Mouse (Mus musculus) forebrain, embryonic 10.5 days (tissue): ENCODE data around the gene Rundc1. TPM values are rescaled to one million over a fixed set of nuclear protein-coding genes. Genes with fewer than 3 reads are reported as not detected.
"Not testable (repeated sequence)": the region's sequence is repeated elsewhere in the genome, so short reads cannot be mapped to it uniquely, and the experiment has no call there.

ENCODE experiments used
- DNase-seq: peaks from one replicate; pipeline ENCODE4 v3.0.0-alpha.2; 2017; ENCODE audit warnings: low spot score; ENCODE audit errors: extremely low spot score
- H3K27ac ChIP-seq: fragments of 300-500 bp; sonication (generic); 2 replicates; pipeline ENCODE4 v1.5.1; 2016; ENCODE audit warnings: mild to moderate bottlenecking
- H3K27me3 ChIP-seq: fragments of 300-500 bp; sonication (generic); 2 replicates; pipeline ENCODE4 v1.6.1; 2016; ENCODE audit warnings: mild to moderate bottlenecking; ENCODE audit not compliant: poor library complexity, severe bottlenecking
- H3K36me3 ChIP-seq: fragments of 300-500 bp; sonication (generic); replicated peaks from 2 replicates; pipeline ENCODE4 v1.6.1; 2016; ENCODE audit warnings: mild to moderate bottlenecking, moderate library complexity
- H3K4me1 ChIP-seq: fragments of 300-500 bp; sonication (generic); 2 replicates; pipeline ENCODE4 v1.6.1; 2016
- H3K4me3 ChIP-seq: fragments of 300-500 bp; sonication (generic); 2 replicates; pipeline ENCODE4 v1.5.1; 2016; ENCODE audit warnings: mild to moderate bottlenecking, moderate library complexity
- H3K9me3 ChIP-seq: fragments of 300-500 bp; sonication (generic); 2 replicates; pipeline ENCODE4 v1.6.1; 2016; ENCODE audit warnings: mild to moderate bottlenecking, moderate library complexity
- WGBS: fragments of 180-500 bp; shearing (Covaris S2); methylation state at CpG from one replicate; pipeline ENCODE4 v1.1.7; 2016; 5-methylcytosine and 5-hydroxymethylcytosine counted together
- polyA plus RNA-seq: library from polyadenylated mRNA; unstranded; fragments of >200 nt; fragmentation: Nextera tagmentation; extraction: Ambion mirVana; gene quantifications from 2 replicates; pipeline ENCODE4 v1.2.1, GENCODE M21; 2016

The Rundc1 gene
- polyA plus RNA-seq, 1 experiment from 2014 or later = 20.9 TPM

- Histone ChIP-seq H3K27ac (peak within 1 kb of the TSS; percentile 83), H3K36me3 (peaks cover 26% of the 10 kb centered on the region), H3K4me1 (peaks cover 89% of the 10 kb centered on the region), H3K27me3 (peaks cover 37% of the 10 kb centered on the region), H3K9me3 (no peaks in the 10 kb centered on the region), H3K4me3 (peak within 1 kb of the TSS; percentile 83)
- DNase-seq = no peak
- 12% methylated on average over 12 of the region's 12 CpGs for WGBS
Observed at GRCm38 (mm10) chr11:101464211-101465100, 39.6 kb downstream of the Rundc1 start, which contains the start of gene Rnd2. TSS of gene Rnd2 (plus strand) at chr11:101464999.

- Histone ChIP-seq H3K27ac (peak overlapping the region; percentile 83), H3K27me3 (peaks cover 42% of the 10 kb centered on the region), H3K4me1 (peaks cover 87% of the 10 kb centered on the region), H3K4me3 (peak overlapping the region; percentile 83), H3K36me3 (peaks cover 18% of the 10 kb centered on the region), H3K9me3 (no peaks in the 10 kb centered on the region)
- DNase-seq = peak; percentile 58
- under 1% methylated on average over 51 of the region's 51 CpGs for WGBS
Observed at GRCm38 (mm10) chr11:101465101-101465868, 40.4 kb downstream of the Rundc1 start.

- WGBS = 1% methylated on average over 60 of the region's 60 CpGs
- peak within 1 kb of the TSS; percentile 90 for H3K4me3 ChIP-seq
- peaks cover 18% of the 10 kb centered on the region for H3K36me3 ChIP-seq
- peaks cover 47% of the 10 kb centered on the region for H3K27me3 ChIP-seq
- peak; percentile 64 for DNase-seq
- H3K9me3 ChIP-seq = no peaks in the 10 kb centered on the region
- H3K27ac ChIP-seq = peak within 1 kb of the TSS; percentile 83
- H3K4me1 ChIP-seq = peaks cover 92% of the 10 kb centered on the region
Observed at GRCm38 (mm10) chr11:101465869-101466551, 41.1 kb downstream of the Rundc1 start, which contains the start of gene Vat1. TSS of gene Vat1 (minus strand) at chr11:101466230.

- not testable (repeated sequence) for H3K9me3 ChIP-seq, DNase-seq, H3K27ac ChIP-seq
- H3K4me3 ChIP-seq = peak overlapping the region; percentile 83
- 64% methylated on average over 5 of the region's 5 CpGs for WGBS
- H3K4me1 ChIP-seq = peaks cover 94% of the 10 kb centered on the region
- peaks cover 48% of the 10 kb centered on the region for H3K27me3 ChIP-seq
- peaks cover 18% of the 10 kb centered on the region for H3K36me3 ChIP-seq
Observed at GRCm38 (mm10) chr11:101466552-101466950, 41.7 kb downstream of the Rundc1 start.

GRCm38 (mm10) chr11:101467477-101468262 lies 42.8 kb downstream of the Rundc1 start:
- H3K36me3 ChIP-seq = peaks cover 14% of the 10 kb centered on the region
- peak; percentile 83 for DNase-seq
- H3K4me1 ChIP-seq = peaks cover 94% of the 10 kb centered on the region
- no peaks in the 10 kb centered on the region for H3K9me3 ChIP-seq
- H3K4me3 ChIP-seq = peak overlapping the region; percentile 90
- peaks cover 48% of the 10 kb centered on the region for H3K27me3 ChIP-seq
- H3K27ac ChIP-seq = peak overlapping the region; percentile 92
- 1% methylated on average over 54 of the region's 54 CpGs for WGBS

- under 1% methylated on average over 31 of the region's 31 CpGs for WGBS
- H3K4me1 ChIP-seq = peaks cover 91% of the 10 kb centered on the region
- H3K4me3 ChIP-seq = peak overlapping the region; percentile 90
- H3K27me3 ChIP-seq = peaks cover 48% of the 10 kb centered on the region
- DNase-seq = peak; percentile 70
- peak overlapping the region; percentile 92 for H3K27ac ChIP-seq
- no peaks in the 10 kb centered on the region for H3K9me3 ChIP-seq
- H3K36me3 ChIP-seq = peaks cover 14% of the 10 kb centered on the region
Observed at GRCm38 (mm10) chr11:101468263-101468688, 43.4 kb downstream of the Rundc1 start.

GRCm38 (mm10) chr11:101468731-101469130 lies 43.8 kb downstream of the Rundc1 start:
- 7% methylated on average over 13 of the region's 13 CpGs for WGBS
- DNase-seq = no peak
- Histone ChIP-seq H3K4me1 (peaks cover 87% of the 10 kb centered on the region), H3K27ac (peak overlapping the region; percentile 92), H3K4me3 (peak overlapping the region; percentile 90), H3K36me3 (peaks cover 14% of the 10 kb centered on the region), H3K27me3 (peaks cover 48% of the 10 kb centered on the region), H3K9me3 (no peaks in the 10 kb centered on the region)

- WGBS = 69% methylated on average over 4 of the region's 4 CpGs
- peak overlapping the region; percentile 90 for H3K4me3 ChIP-seq
- peaks cover 83% of the 10 kb centered on the region for H3K4me1 ChIP-seq
- H3K9me3 ChIP-seq = no peaks in the 10 kb centered on the region
- peaks cover 14% of the 10 kb centered on the region for H3K36me3 ChIP-seq
- H3K27me3 ChIP-seq = peaks cover 47% of the 10 kb centered on the region
- no peak for DNase-seq
- peak overlapping the region; percentile 92; the same call in 1 of the 2 replicates for H3K27ac ChIP-seq
Observed at GRCm38 (mm10) chr11:101469155-101469554, 44.3 kb downstream of the Rundc1 start.

- 0 out of 2 replicates have a peak overlapping the region, but pooled peaks have one; percentile 40 for H3K27ac ChIP-seq
- peak overlapping the region; percentile 27; the same call in 1 of the 2 replicates for H3K4me3 ChIP-seq
- H3K27me3 ChIP-seq = peaks cover 37% of the 10 kb centered on the region
- H3K9me3 ChIP-seq = no peaks in the 10 kb centered on the region
- DNase-seq = no peak
- 14% methylated on average over 7 of the region's 7 CpGs for WGBS
- H3K36me3 ChIP-seq = peaks cover 14% of the 10 kb centered on the region
- peaks cover 72% of the 10 kb centered on the region for H3K4me1 ChIP-seq
Observed at GRCm38 (mm10) chr11:101470206-101470605, 45.3 kb downstream of the Rundc1 start.

- no peak overlapping the region; the same call in 1 of the 2 replicates for H3K4me3 ChIP-seq
- H3K4me1 ChIP-seq = peaks cover 56% of the 10 kb centered on the region
- H3K27ac ChIP-seq = no peak overlapping the region
- H3K9me3 ChIP-seq = no peaks in the 10 kb centered on the region
- H3K27me3 ChIP-seq = peaks cover 22% of the 10 kb centered on the region
- WGBS = 76% methylated on average over 3 of the region's 3 CpGs
- H3K36me3 ChIP-seq = peaks cover 14% of the 10 kb centered on the region
- no peak for DNase-seq
Observed at GRCm38 (mm10) chr11:101471926-101472325, 47.0 kb downstream of the Rundc1 start.

- no peak overlapping the region for H3K4me3 ChIP-seq
- no peak for DNase-seq
- H3K27ac ChIP-seq = no peak overlapping the region
- peaks cover 14% of the 10 kb centered on the region for H3K36me3 ChIP-seq
- H3K9me3 ChIP-seq = no peaks in the 10 kb centered on the region
- peaks cover 56% of the 10 kb centered on the region for H3K4me1 ChIP-seq
- peaks cover 19% of the 10 kb centered on the region for H3K27me3 ChIP-seq
- 51% methylated on average over 7 of the region's 7 CpGs for WGBS
Observed at GRCm38 (mm10) chr11:101472336-101472735, 47.5 kb downstream of the Rundc1 start.
